Mouse (Mus musculus): Measurements from ENCODE around the gene E2f4. TPM values are rescaled to one million over a fixed set of nuclear protein-coding genes. Genes with fewer than 3 reads are reported as not detected.

Gene E2f4
- polyA plus RNA-seq, 1 experiment from 2014 or later, result 76.2 TPM

- no peak for ATAC-seq (ENCODE audit: low read depth)
- peaks cover 82% of the 10 kb centered on the region for H3K36me3 ChIP-seq (ENCODE audit: control insufficient read depth, insufficient read depth, low read length)
- no peaks in the 10 kb centered on the region for H3K9me3 ChIP-seq (ENCODE audit: control insufficient read depth, low read length)
- peak overlapping the region; percentile 28; the same call in 1 of the 2 replicates for H3K27ac ChIP-seq (ENCODE audit: low read length)
- H3K4me3 ChIP-seq (ENCODE audit: low read length), result no peak overlapping the region
- no peak overlapping the region for H3K9ac ChIP-seq (ENCODE audit: low read length)
- peaks cover 9% of the 10 kb centered on the region for H3K4me1 ChIP-seq (replicated peaks; ENCODE audit: control insufficient read depth, insufficient read depth, low read length)
- H3K4me2 ChIP-seq (ENCODE audit: low read depth, low read length), result no peak overlapping the region
- WGBS, result 94% methylated on average over 9 of the region's 9 CpGs
- H3K27me3 ChIP-seq (ENCODE audit: control insufficient read depth, insufficient read depth, low read depth, low read length), result no peaks in the 10 kb centered on the region
These were observed 34.5 kb downstream of the E2f4 start for GRCm38 (mm10) chr8:105331931-105332330.

GRCm38 (mm10) chr8:105332523-105332922 lies 35.1 kb downstream of the E2f4 start:
- H3K4me1 ChIP-seq (replicated peaks; ENCODE audit: control insufficient read depth, insufficient read depth, low read length), result peaks cover 3% of the 10 kb centered on the region
- no peak overlapping the region for H3K4me3 ChIP-seq (ENCODE audit: low read length)
- H3K9ac ChIP-seq (ENCODE audit: low read length), result no peak overlapping the region
- WGBS, result 44% methylated on average over 2 of the region's 2 CpGs
- no peaks in the 10 kb centered on the region for H3K9me3 ChIP-seq (ENCODE audit: control insufficient read depth, low read length)
- no peaks in the 10 kb centered on the region for H3K27me3 ChIP-seq (ENCODE audit: control insufficient read depth, insufficient read depth, low read depth, low read length)
- no peak for ATAC-seq (ENCODE audit: low read depth)
- H3K36me3 ChIP-seq (ENCODE audit: control insufficient read depth, insufficient read depth, low read length), result peaks cover 88% of the 10 kb centered on the region
- no peak overlapping the region for H3K4me2 ChIP-seq (ENCODE audit: low read depth, low read length)
- peak overlapping the region; percentile 28 for H3K27ac ChIP-seq (ENCODE audit: low read length)

- H3K36me3 ChIP-seq (ENCODE audit: control insufficient read depth, insufficient read depth, low read length), result peaks cover 63% of the 10 kb centered on the region
- WGBS, result 70% methylated on average over 32 of the region's 32 CpGs
These were observed 39.1 kb downstream of the E2f4 start for GRCm38 (mm10) chr8:105336373-105337130.

GRCm38 (mm10) chr8:105338992-105339391 lies 41.5 kb downstream of the E2f4 start:
- ATAC-seq (ENCODE audit: low read depth), result no peak
- Histone ChIP-seq H3K27ac (ENCODE audit: low read length) (peak overlapping the region; percentile 94), H3K4me2 (ENCODE audit: low read depth, low read length) (no peak overlapping the region), H3K36me3 (ENCODE audit: control insufficient read depth, insufficient read depth, low read length) (peaks cover 50% of the 10 kb centered on the region), H3K9me3 (ENCODE audit: control insufficient read depth, low read length) (no peaks in the 10 kb centered on the region), H3K9ac (ENCODE audit: low read length) (peak overlapping the region; percentile 5; the same call in 1 of the 2 replicates), H3K27me3 (ENCODE audit: control insufficient read depth, insufficient read depth, low read depth, low read length) (no peaks in the 10 kb centered on the region), H3K4me1 (replicated peaks; ENCODE audit: control insufficient read depth, insufficient read depth, low read length) (peaks cover 47% of the 10 kb centered on the region), H3K4me3 (ENCODE audit: low read length) (no peak overlapping the region)
- 24% methylated on average over 4 of the region's 4 CpGs for WGBS

More at GRCm38 (mm10) chr8:105336373-105337130, 39.1 kb downstream of the E2f4 start:
- H3K9me3 ChIP-seq (ENCODE audit: control insufficient read depth, low read length), result no peaks in the 10 kb centered on the region
- ATAC-seq (ENCODE audit: low read depth), result no peak
- no peak overlapping the region for H3K9ac ChIP-seq (ENCODE audit: low read length)
- peaks cover 28% of the 10 kb centered on the region for H3K4me1 ChIP-seq (replicated peaks; ENCODE audit: control insufficient read depth, insufficient read depth, low read length)
- no peaks in the 10 kb centered on the region for H3K27me3 ChIP-seq (ENCODE audit: control insufficient read depth, insufficient read depth, low read depth, low read length)
- H3K27ac ChIP-seq (ENCODE audit: low read length), result no peak overlapping the region
- H3K4me2 ChIP-seq (ENCODE audit: low read depth, low read length), result no peak overlapping the region
- H3K4me3 ChIP-seq (ENCODE audit: low read length), result no peak overlapping the region

GRCm38 (mm10) chr8:105339886-105340635 lies 42.6 kb downstream of the E2f4 start:
- ATAC-seq (ENCODE audit: low read depth), result peak; percentile 31
- peaks cover 40% of the 10 kb centered on the region for H3K36me3 ChIP-seq (ENCODE audit: control insufficient read depth, insufficient read depth, low read length)
- no peaks in the 10 kb centered on the region for H3K27me3 ChIP-seq (ENCODE audit: control insufficient read depth, insufficient read depth, low read depth, low read length)
- WGBS, result 32% methylated on average over 6 of the region's 6 CpGs
- peak overlapping the region; percentile 94 for H3K27ac ChIP-seq (ENCODE audit: low read length)
- peak overlapping the region; percentile 5; the same call in 1 of the 2 replicates for H3K4me3 ChIP-seq (ENCODE audit: low read length)
- no peaks in the 10 kb centered on the region for H3K9me3 ChIP-seq (ENCODE audit: control insufficient read depth, low read length)
- peak overlapping the region; percentile 37 for H3K4me2 ChIP-seq (ENCODE audit: low read depth, low read length)
- H3K9ac ChIP-seq (ENCODE audit: low read length), result peak overlapping the region; percentile 53
- H3K4me1 ChIP-seq (replicated peaks; ENCODE audit: control insufficient read depth, insufficient read depth, low read length), result peaks cover 55% of the 10 kb centered on the region

GRCm38 (mm10) chr8:105341399-105341798 lies 43.9 kb downstream of the E2f4 start:
- Histone ChIP-seq H3K4me2 (ENCODE audit: low read depth, low read length) (no peak overlapping the region; the same call in 1 of the 2 replicates), H3K27me3 (ENCODE audit: control insufficient read depth, insufficient read depth, low read depth, low read length) (no peaks in the 10 kb centered on the region), H3K9ac (ENCODE audit: low read length) (no peak overlapping the region), H3K4me3 (ENCODE audit: low read length) (no peak overlapping the region), H3K27ac (ENCODE audit: low read length) (peak overlapping the region; percentile 94), H3K36me3 (ENCODE audit: control insufficient read depth, insufficient read depth, low read length) (peaks cover 28% of the 10 kb centered on the region), H3K9me3 (ENCODE audit: control insufficient read depth, low read length) (no peaks in the 10 kb centered on the region), H3K4me1 (replicated peaks; ENCODE audit: control insufficient read depth, insufficient read depth, low read length) (peaks cover 63% of the 10 kb centered on the region)
- 19% methylated on average over 8 of the region's 8 CpGs for WGBS
- ATAC-seq (ENCODE audit: low read depth), result peak; percentile 87

- peak overlapping the region; percentile 98 for H3K27ac ChIP-seq (ENCODE audit: low read length)
- no peaks in the 10 kb centered on the region for H3K27me3 ChIP-seq (ENCODE audit: control insufficient read depth, insufficient read depth, low read depth, low read length)
- peaks cover 14% of the 10 kb centered on the region for H3K36me3 ChIP-seq (ENCODE audit: control insufficient read depth, insufficient read depth, low read length)
- H3K4me1 ChIP-seq (replicated peaks; ENCODE audit: control insufficient read depth, insufficient read depth, low read length), result peaks cover 63% of the 10 kb centered on the region
- H3K9ac ChIP-seq (ENCODE audit: low read length), result peak overlapping the region; percentile 49
- ATAC-seq (ENCODE audit: low read depth), result no peak
- peak overlapping the region; percentile 91 for H3K4me3 ChIP-seq (ENCODE audit: low read length)
- no peaks in the 10 kb centered on the region for H3K9me3 ChIP-seq (ENCODE audit: control insufficient read depth, low read length)
- peak overlapping the region; percentile 92 for H3K4me2 ChIP-seq (ENCODE audit: low read depth, low read length)
- WGBS, result 44% methylated on average over 4 of the region's 4 CpGs
These were observed 45.3 kb downstream of the E2f4 start for GRCm38 (mm10) chr8:105342768-105343167.

- ATAC-seq (ENCODE audit: low read depth), result no peak
- WGBS, result 25% methylated on average over 8 of the region's 8 CpGs
- Histone ChIP-seq H3K4me3 (ENCODE audit: low read length) (peak overlapping the region; percentile 91), H3K36me3 (ENCODE audit: control insufficient read depth, insufficient read depth, low read length) (0 out of 2 replicates have a peak, but pooled peaks cover 4% of the 10 kb centered on the region), H3K9ac (ENCODE audit: low read length) (peak overlapping the region; percentile 96), H3K27ac (ENCODE audit: low read length) (peak overlapping the region; percentile 98), H3K4me1 (replicated peaks; ENCODE audit: control insufficient read depth, insufficient read depth, low read length) (peaks cover 60% of the 10 kb centered on the region), H3K4me2 (ENCODE audit: low read depth, low read length) (peak overlapping the region; percentile 92), H3K9me3 (ENCODE audit: control insufficient read depth, low read length) (no peaks in the 10 kb centered on the region), H3K27me3 (ENCODE audit: control insufficient read depth, insufficient read depth, low read depth, low read length) (no peaks in the 10 kb centered on the region)
These were observed 46.5 kb downstream of the E2f4 start for GRCm38 (mm10) chr8:105343791-105344574.
